In the genomic region with DNA sequence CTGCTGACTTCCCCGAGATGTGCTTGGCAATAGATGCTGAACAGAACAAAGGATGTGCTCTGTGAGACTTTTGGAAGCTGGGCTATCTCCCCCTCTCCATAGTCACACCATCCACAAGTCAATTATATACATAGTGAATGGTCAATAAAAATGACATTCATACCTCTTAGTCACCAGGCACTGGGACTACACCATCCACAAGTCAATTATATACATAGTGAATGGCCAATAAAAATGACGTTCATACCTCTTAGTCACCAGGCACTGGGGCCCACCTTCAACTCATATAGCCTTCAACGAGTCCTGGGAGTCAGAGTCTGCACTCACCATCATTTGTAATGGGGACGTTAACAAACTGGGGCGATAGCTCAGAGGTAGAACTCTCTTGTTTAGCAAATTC, we compare ENCODE assay signal across 17 mouse cellular contexts.
"Had no signal": no experiment of that assay in that cellular context is flagged by ENCODE, and none has a peak within 500 bp of the region (broad histone marks: within the 10 kb centered on the region; RNA-seq: fewer than 3 reads in every experiment).

No protein-coding gene starts in this region.

- H3K27me3 ChIP-seq: kidney, embryonic 15.5 days; liver, embryonic 12.5 days; lung, embryonic 15.5 days had no signal

- H3K4me2 ChIP-seq: kidney, embryonic 15.5 days; limb, embryonic 13.5 days; liver, embryonic 12.5 days; liver, embryonic 15.5 days; lung, embryonic 15.5 days; midbrain, embryonic 11.5 days; neural tube, embryonic 12.5 days had no signal

- H3K9me3 ChIP-seq: kidney, embryonic 15.5 days; limb, embryonic 10.5 days; limb, embryonic 13.5 days; liver, embryonic 12.5 days; liver, embryonic 15.5 days; lung, embryonic 15.5 days; megakaryocyte, embryonic 14.5 days; neural tube, embryonic 12.5 days had no signal

- ATAC-seq: liver, embryonic 12.5 days had no signal

- DNase-seq: kidney, adult 11 months; kidney, adult 8-10 months; layer of hippocampus, postnatal 36 days; liver; right cerebral cortex, adult 18-20 months; right cerebral cortex, postnatal 14 days; right cerebral cortex, postnatal 4 days; thymus, postnatal 25 days had no signal

- H3K4me1 ChIP-seq: liver, embryonic 12.5 days; liver, embryonic 15.5 days; megakaryocyte, embryonic 14.5 days had no signal

- H3K36me3 ChIP-seq: kidney, embryonic 15.5 days; limb, embryonic 10.5 days; limb, embryonic 13.5 days; liver, embryonic 12.5 days; liver, embryonic 15.5 days; lung, embryonic 15.5 days; neural tube, embryonic 12.5 days had no signal

- H3K9ac ChIP-seq: kidney, embryonic 15.5 days; limb, embryonic 13.5 days; liver, embryonic 12.5 days; liver, embryonic 15.5 days; lung, embryonic 15.5 days; neural tube, embryonic 12.5 days had no signal

- H3K4me3 ChIP-seq: kidney, embryonic 15.5 days; limb, embryonic 10.5 days; limb, embryonic 13.5 days; liver, embryonic 12.5 days; liver, embryonic 15.5 days; lung, embryonic 15.5 days; megakaryocyte, embryonic 14.5 days; neural tube, embryonic 12.5 days had no signal

- H3K27ac ChIP-seq: kidney, embryonic 15.5 days; limb, embryonic 10.5 days; limb, embryonic 13.5 days; liver, embryonic 12.5 days; liver, embryonic 15.5 days; lung, embryonic 15.5 days; neural tube, embryonic 12.5 days had no signal
